Mouse (Mus musculus): ENCODE data around the gene Gm5485. TPM values are rescaled to one million over a fixed set of nuclear protein-coding genes. Genes with fewer than 3 reads are reported as not detected.

Gm5485 gene
- polyA plus RNA-seq, 1 experiment from 2014 or later, result 126 TPM

DNA sequence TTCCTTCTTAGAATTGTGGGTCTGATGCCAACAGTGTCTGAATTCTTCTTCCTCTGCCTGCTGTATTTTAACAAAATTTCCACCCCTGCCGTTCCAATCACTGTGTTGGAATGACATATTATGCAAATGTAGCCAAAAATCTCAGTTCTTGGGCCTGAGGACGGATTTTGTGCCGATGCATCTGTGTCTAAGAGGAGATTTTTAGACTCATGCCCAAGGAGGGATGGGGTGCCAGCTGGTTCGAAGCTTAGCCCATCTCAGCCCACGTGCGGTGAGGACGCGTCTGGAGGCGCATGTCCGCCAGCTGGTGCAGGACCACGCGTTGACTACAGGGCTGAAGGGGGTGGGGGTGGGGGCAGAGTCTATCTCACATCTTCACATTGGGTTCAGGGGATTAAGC, 51.3 kb downstream of the Gm5485 start:
- Histone ChIP-seq H3K4me3 (ENCODE audit: low read depth, low read length) (no peak overlapping the region), H3K36me3 (ENCODE audit: control insufficient read depth, insufficient read depth) (no peaks in the 10 kb centered on the region), H3K9ac (ENCODE audit: low read depth, low read length) (no peak overlapping the region), H3K27ac (ENCODE audit: low read depth, low read length) (no peak overlapping the region), H3K4me2 (replicated peaks; ENCODE audit: low read depth) (no peak overlapping the region), H3K27me3 (replicated peaks; ENCODE audit: control insufficient read depth, insufficient read depth, low read length) (no peaks in the 10 kb centered on the region), H3K9me3 (ENCODE audit: control insufficient read depth) (no peaks in the 10 kb centered on the region), H3K4me1 (replicated peaks; ENCODE audit: control insufficient read depth, insufficient read depth, low read length) (no peaks in the 10 kb centered on the region)
- WGBS, result 90% methylated on average over 12 of the region's 12 CpGs
- no peak for ATAC-seq
- no peak for TF ChIP-seq CTCF (IDR thresholded peaks at IDR 0.05; ENCODE audit: low read depth)

DNA sequence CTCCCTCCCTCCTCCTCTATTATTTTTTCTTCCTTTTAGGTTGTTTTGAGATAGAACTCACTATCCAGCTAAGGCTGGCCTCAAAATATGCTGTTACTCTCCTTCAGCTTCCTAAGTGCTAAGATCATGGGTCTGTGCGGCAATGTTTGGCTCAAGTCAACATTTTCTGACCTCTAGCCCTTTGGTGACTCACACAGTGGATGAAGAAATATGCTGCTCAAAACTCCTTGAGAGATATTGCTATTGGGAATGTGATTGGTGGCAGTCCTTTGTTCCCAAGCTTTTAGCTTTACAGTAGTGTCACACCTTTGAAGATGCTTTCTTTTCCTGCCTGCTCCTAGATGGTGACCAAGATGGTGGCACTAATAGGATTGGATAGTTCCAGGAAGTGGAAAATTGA, 55.8 kb downstream of the Gm5485 start:
- Histone ChIP-seq H3K27me3 (replicated peaks; ENCODE audit: control insufficient read depth, insufficient read depth, low read length) (no peaks in the 10 kb centered on the region), H3K4me3 (ENCODE audit: low read depth, low read length) (no peak overlapping the region), H3K9me3 (ENCODE audit: control insufficient read depth) (no peaks in the 10 kb centered on the region), H3K4me2 (replicated peaks; ENCODE audit: low read depth) (no peak overlapping the region), H3K4me1 (replicated peaks; ENCODE audit: control insufficient read depth, insufficient read depth, low read length) (no peaks in the 10 kb centered on the region), H3K9ac (ENCODE audit: low read depth, low read length) (no peak overlapping the region), H3K36me3 (ENCODE audit: control insufficient read depth, insufficient read depth) (no peaks in the 10 kb centered on the region), H3K27ac (ENCODE audit: low read depth, low read length) (no peak overlapping the region)
- no peak for TF ChIP-seq CTCF (IDR thresholded peaks at IDR 0.05; ENCODE audit: low read depth)
- ATAC-seq, result 0 out of 2 replicates have a peak, but pooled peaks have one; percentile 41
- 57% methylated on average over 1 of the region's 1 CpGs for WGBS

DNA sequence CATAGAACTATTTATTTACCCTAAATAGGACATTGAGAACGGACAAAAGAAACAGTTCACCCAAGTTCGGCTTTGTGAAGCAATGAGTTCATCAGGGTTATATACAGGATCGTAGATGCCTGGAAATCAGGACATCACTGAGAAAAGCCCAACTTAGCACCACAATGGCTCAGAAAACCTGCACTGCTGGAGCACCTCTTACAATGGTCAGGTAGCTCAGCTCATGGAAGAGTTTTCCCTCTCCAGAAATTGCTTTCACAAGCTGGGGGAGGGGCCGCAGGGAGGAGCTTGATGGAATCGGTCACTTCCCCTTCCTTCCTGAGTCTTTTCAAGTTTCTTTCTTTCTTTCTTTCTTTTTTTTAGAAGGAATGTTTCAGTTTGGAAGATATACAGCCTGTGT, 56.5 kb downstream of the Gm5485 start:
- Histone ChIP-seq H3K9ac (ENCODE audit: low read depth, low read length) (no peak overlapping the region), H3K9me3 (ENCODE audit: control insufficient read depth) (no peaks in the 10 kb centered on the region), H3K4me2 (replicated peaks; ENCODE audit: low read depth) (no peak overlapping the region), H3K36me3 (ENCODE audit: control insufficient read depth, insufficient read depth) (no peaks in the 10 kb centered on the region), H3K27me3 (replicated peaks; ENCODE audit: control insufficient read depth, insufficient read depth, low read length) (no peaks in the 10 kb centered on the region), H3K27ac (ENCODE audit: low read depth, low read length) (no peak overlapping the region), H3K4me1 (replicated peaks; ENCODE audit: control insufficient read depth, insufficient read depth, low read length) (no peaks in the 10 kb centered on the region), H3K4me3 (ENCODE audit: low read depth, low read length) (no peak overlapping the region)
- no peak for ATAC-seq
- no peak for TF ChIP-seq CTCF (IDR thresholded peaks at IDR 0.05; ENCODE audit: low read depth)
- WGBS, result 86% methylated on average over 5 of the region's 5 CpGs

Other genes with a start within 250 kb of the Gm5485 start
- gene Dppa4, start 128.7 kb downstream of the Gm5485 start, polyA plus RNA-seq (2015; fragmentation: Nextera tagmentation; extraction: Ambion mirVana), result not detected in 2 replicates
- gene Dppa2, start 108.5 kb downstream of the Gm5485 start, polyA plus RNA-seq (2015; fragmentation: Nextera tagmentation; extraction: Ambion mirVana), result 0.09 TPM in 1 of 2 replicates, not detected in the other
- gene Morc1, start 18.8 kb upstream of the Gm5485 start, polyA plus RNA-seq (2015; fragmentation: Nextera tagmentation; extraction: Ambion mirVana), result 0.09 and 0.16 TPM in 2 replicates